Mouse (Mus musculus): ENCODE measurements around the gene Camsap2. TPM values are rescaled to one million over a fixed set of nuclear protein-coding genes. Genes with fewer than 3 reads are reported as not detected.

Camsap2 gene
- polyA plus RNA-seq, 1 experiment: 0.96 TPM

DNA sequence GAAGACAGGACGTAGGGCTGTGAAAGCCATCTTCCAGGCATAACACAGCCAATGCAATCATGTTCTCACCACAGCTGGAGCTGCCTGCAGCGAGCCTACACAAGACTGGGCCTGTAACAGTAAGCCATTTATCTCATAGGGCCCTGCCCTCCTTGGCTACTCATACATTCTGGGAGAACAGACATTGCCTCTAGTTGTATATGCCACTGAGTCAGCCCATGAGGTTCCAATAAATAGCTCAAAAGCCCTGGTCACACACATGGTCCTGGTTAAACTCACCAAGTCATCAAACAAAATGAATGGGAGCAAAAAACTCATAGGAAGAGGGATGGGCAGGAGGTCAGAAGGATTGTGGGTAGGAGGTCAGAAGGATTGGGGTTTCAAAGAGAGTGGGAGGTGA, 17.3 kb downstream of the Camsap2 start:
- H3K27me3 ChIP-seq (replicated peaks): peaks cover 34% of the 10 kb centered on the region
- H3K4me1 ChIP-seq: no peaks in the 10 kb centered on the region
- no peak overlapping the region for H3K4me3 ChIP-seq (replicated peaks)
- 0 out of 2 replicates have a peak, but pooled peaks cover 2% of the 10 kb centered on the region for H3K9me3 ChIP-seq
- TF ChIP-seq GATA1 (IDR thresholded peaks at IDR 0.05; ENCODE audit: borderline replicate concordance, low read length) (no peak), FLI1 (IDR thresholded peaks at IDR 0.05; ENCODE audit: low read length) (no peak)
- no peaks in the 10 kb centered on the region for H3K36me3 ChIP-seq (replicated peaks; ENCODE audit: low read length)

- Histone ChIP-seq H3K36me3 (replicated peaks; ENCODE audit: low read length) (no peaks in the 10 kb centered on the region), H3K4me1 (peaks cover 7% of the 10 kb centered on the region), H3K4me3 (replicated peaks) (no peak overlapping the region), H3K27me3 (replicated peaks) (peaks cover 36% of the 10 kb centered on the region), H3K9me3 (0 out of 2 replicates have a peak, but pooled peaks cover 2% of the 10 kb centered on the region)
- TF ChIP-seq FLI1 (IDR thresholded peaks at IDR 0.05; ENCODE audit: low read length) (no peak), GATA1 (IDR thresholded peaks at IDR 0.05; ENCODE audit: borderline replicate concordance, low read length) (no peak)
Measured at GRCm38 (mm10) chr1:136327638-136328037, 18.3 kb downstream of the Camsap2 start.

- Histone ChIP-seq H3K27me3 (replicated peaks) (peaks cover 32% of the 10 kb centered on the region), H3K4me1 (peaks cover 9% of the 10 kb centered on the region), H3K9me3 (0 out of 2 replicates have a peak, but pooled peaks cover 2% of the 10 kb centered on the region), H3K36me3 (replicated peaks; ENCODE audit: low read length) (no peaks in the 10 kb centered on the region), H3K4me3 (replicated peaks) (no peak overlapping the region)
- no peak for TF ChIP-seq GATA1 (IDR thresholded peaks at IDR 0.05; ENCODE audit: borderline replicate concordance, low read length)
- TF ChIP-seq FLI1 (IDR thresholded peaks at IDR 0.05; ENCODE audit: low read length): no peak
Measured at GRCm38 (mm10) chr1:136325933-136326332, 20.0 kb downstream of the Camsap2 start.

GRCm38 (mm10) chr1:136322331-136322730, 23.6 kb downstream of the Camsap2 start:
- TF ChIP-seq GATA1 (IDR thresholded peaks at IDR 0.05; ENCODE audit: borderline replicate concordance, low read length) (no peak), FLI1 (IDR thresholded peaks at IDR 0.05; ENCODE audit: low read length) (no peak)
- Histone ChIP-seq H3K4me1 (peaks cover 9% of the 10 kb centered on the region), H3K9me3 (0 out of 2 replicates have a peak, but pooled peaks cover 2% of the 10 kb centered on the region), H3K36me3 (replicated peaks; ENCODE audit: low read length) (no peaks in the 10 kb centered on the region), H3K27me3 (replicated peaks) (peaks cover 17% of the 10 kb centered on the region), H3K4me3 (replicated peaks) (no peak overlapping the region)

GRCm38 (mm10) chr1:136316317-136316716, 29.6 kb downstream of the Camsap2 start:
- H3K9me3 ChIP-seq: peaks cover 5% of the 10 kb centered on the region
- no peaks in the 10 kb centered on the region for H3K36me3 ChIP-seq (replicated peaks; ENCODE audit: low read length)
- H3K4me1 ChIP-seq: no peaks in the 10 kb centered on the region
- TF ChIP-seq FLI1 (IDR thresholded peaks at IDR 0.05; ENCODE audit: low read length) (no peak), GATA1 (IDR thresholded peaks at IDR 0.05; ENCODE audit: borderline replicate concordance, low read length) (no peak)
- peaks cover 10% of the 10 kb centered on the region for H3K27me3 ChIP-seq (replicated peaks)
- H3K4me3 ChIP-seq (replicated peaks): no peak overlapping the region

DNA sequence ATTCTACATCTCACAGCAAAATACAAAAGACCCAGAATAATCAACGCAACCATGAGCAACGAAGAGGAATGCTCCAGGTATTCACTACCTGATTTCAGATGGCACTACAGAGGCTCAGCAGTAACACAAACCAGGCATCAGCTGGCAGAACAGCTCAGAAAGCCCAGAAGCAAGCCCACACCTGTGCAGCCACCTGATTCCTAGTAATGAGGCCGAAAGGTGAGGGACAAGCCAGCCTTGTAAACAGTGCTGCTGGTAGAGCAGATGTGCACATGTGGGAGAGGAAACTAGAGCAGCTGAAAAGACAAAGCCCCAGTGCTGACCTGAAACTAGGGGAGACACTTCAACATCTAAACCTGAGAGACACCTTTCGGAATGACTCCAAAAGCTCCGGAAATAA, 36.7 kb downstream of the Camsap2 start:
- Histone ChIP-seq H3K4me3 (replicated peaks) (no peak overlapping the region), H3K4me1 (no peaks in the 10 kb centered on the region), H3K36me3 (replicated peaks; ENCODE audit: low read length) (no peaks in the 10 kb centered on the region), H3K27me3 (replicated peaks) (peaks cover 22% of the 10 kb centered on the region), H3K9me3 (peaks cover 5% of the 10 kb centered on the region)
- TF ChIP-seq GATA1 (IDR thresholded peaks at IDR 0.05; ENCODE audit: borderline replicate concordance, low read length) (no peak), FLI1 (IDR thresholded peaks at IDR 0.05; ENCODE audit: low read length) (no peak)

GRCm38 (mm10) chr1:136306424-136306823, 39.5 kb downstream of the Camsap2 start:
- peaks cover 20% of the 10 kb centered on the region for H3K27me3 ChIP-seq (replicated peaks)
- no peak for TF ChIP-seq GATA1 (IDR thresholded peaks at IDR 0.05; ENCODE audit: borderline replicate concordance, low read length)
- no peak for TF ChIP-seq FLI1 (IDR thresholded peaks at IDR 0.05; ENCODE audit: low read length)
- H3K36me3 ChIP-seq (replicated peaks; ENCODE audit: low read length): no peaks in the 10 kb centered on the region
- H3K4me3 ChIP-seq (replicated peaks): no peak overlapping the region
- no peaks in the 10 kb centered on the region for H3K4me1 ChIP-seq
- peaks cover 5% of the 10 kb centered on the region for H3K9me3 ChIP-seq

DNA sequence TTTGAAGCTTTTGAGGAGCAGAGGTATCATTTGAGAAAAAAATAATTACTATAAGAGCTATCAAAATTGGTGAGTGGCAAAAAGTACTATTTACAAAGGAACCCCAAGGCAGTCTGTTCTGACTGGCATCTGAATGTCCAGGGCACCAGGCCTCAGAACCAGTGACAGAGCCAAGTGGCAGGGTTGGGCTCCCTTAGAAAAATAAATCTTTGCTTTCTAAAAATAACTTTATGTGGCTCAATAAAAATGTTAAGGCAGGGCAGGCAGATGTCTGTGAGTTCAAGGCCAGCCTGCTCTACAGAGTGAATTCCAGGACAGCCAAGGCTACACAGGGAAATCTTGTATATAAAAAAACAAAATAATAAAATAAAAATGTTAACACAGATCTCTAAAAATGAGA, 51.9 kb downstream of the Camsap2 start:
- no peaks in the 10 kb centered on the region for H3K9me3 ChIP-seq
- H3K4me1 ChIP-seq: no peaks in the 10 kb centered on the region
- H3K36me3 ChIP-seq (replicated peaks; ENCODE audit: low read length): no peaks in the 10 kb centered on the region
- no peak overlapping the region for H3K4me3 ChIP-seq (replicated peaks)
- TF ChIP-seq FLI1 (IDR thresholded peaks at IDR 0.05; ENCODE audit: low read length) (no peak), GATA1 (IDR thresholded peaks at IDR 0.05; ENCODE audit: borderline replicate concordance, low read length) (no peak)
- H3K27me3 ChIP-seq (replicated peaks): peaks cover 20% of the 10 kb centered on the region

DNA sequence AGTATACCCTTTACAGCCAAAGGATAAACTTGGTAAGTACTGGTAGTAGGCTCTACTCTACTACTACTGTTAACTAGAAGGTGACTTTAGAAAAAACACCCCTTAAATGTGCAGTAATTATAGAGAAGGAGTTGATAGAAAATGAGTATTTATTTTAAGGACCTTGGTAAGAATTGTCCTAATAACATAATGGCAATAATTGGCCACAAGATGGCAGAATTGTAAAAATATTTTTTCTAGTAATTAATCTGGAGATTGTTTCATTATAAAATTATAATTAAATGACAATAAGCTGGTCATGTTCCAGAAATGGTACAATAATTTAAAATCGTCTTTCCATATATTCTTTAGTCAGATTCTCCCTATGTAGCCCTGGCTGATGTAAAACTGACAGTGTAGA, 56.1 kb downstream of the Camsap2 start:
- Histone ChIP-seq H3K9me3 (no peaks in the 10 kb centered on the region), H3K27me3 (replicated peaks) (peaks cover 12% of the 10 kb centered on the region), H3K36me3 (replicated peaks; ENCODE audit: low read length) (no peaks in the 10 kb centered on the region), H3K4me3 (replicated peaks) (no peak overlapping the region), H3K4me1 (no peaks in the 10 kb centered on the region)
- TF ChIP-seq FLI1 (IDR thresholded peaks at IDR 0.05; ENCODE audit: low read length) (no peak), GATA1 (IDR thresholded peaks at IDR 0.05; ENCODE audit: borderline replicate concordance, low read length) (no peak)

GRCm38 (mm10) chr1:136277366-136277765, 68.5 kb downstream of the Camsap2 start:
- Histone ChIP-seq H3K27me3 (replicated peaks) (peaks cover 35% of the 10 kb centered on the region), H3K36me3 (replicated peaks; ENCODE audit: low read length) (no peaks in the 10 kb centered on the region), H3K4me1 (no peaks in the 10 kb centered on the region), H3K4me3 (replicated peaks) (no peak overlapping the region), H3K9me3 (no peaks in the 10 kb centered on the region)
- TF ChIP-seq FLI1 (IDR thresholded peaks at IDR 0.05; ENCODE audit: low read length) (no peak), GATA1 (IDR thresholded peaks at IDR 0.05; ENCODE audit: borderline replicate concordance, low read length) (no peak)

- Histone ChIP-seq H3K4me3 (replicated peaks) (no peak overlapping the region), H3K27me3 (replicated peaks) (peaks cover 42% of the 10 kb centered on the region), H3K9me3 (no peaks in the 10 kb centered on the region), H3K4me1 (no peaks in the 10 kb centered on the region), H3K36me3 (replicated peaks; ENCODE audit: low read length) (no peaks in the 10 kb centered on the region)
- TF ChIP-seq GATA1 (IDR thresholded peaks at IDR 0.05; ENCODE audit: borderline replicate concordance, low read length) (no peak), FLI1 (IDR thresholded peaks at IDR 0.05; ENCODE audit: low read length) (no peak)
Measured at GRCm38 (mm10) chr1:136268224-136268623, 77.7 kb downstream of the Camsap2 start.

All from megakaryocyte, embryonic 14.5 days (primary cell).